Mouse (Mus musculus) lung, embryonic 14.5 days (tissue): ENCODE data around the gene Phlda3. TPM values are rescaled to one million over a fixed set of nuclear protein-coding genes. Genes with fewer than 3 reads are reported as not detected.

Source experiments
- ATAC-seq: fragments of 200-750 bp; cut with Nextera tagmentation; 2 replicates; pipeline ENCODE4 v1.8.0; 2017; ENCODE audit warnings: mild to moderate bottlenecking, moderate TSS enrichment, moderate library complexity; ENCODE audit not compliant: insufficient read depth
- DNase-seq: peaks from one replicate; pipeline ENCODE4 v3.0.0-alpha.2; 2015
- H3K27ac ChIP-seq: fragments of 300-500 bp; sonication (generic); 2 replicates; pipeline ENCODE4 v1.5.1; 2014; ENCODE audit warnings: low read depth, mild to moderate bottlenecking, moderate library complexity
- H3K27me3 ChIP-seq: fragments of 300-500 bp; sonication (generic); 2 replicates; pipeline ENCODE4 v1.6.1; 2014; ENCODE audit warnings: low read length, control low read depth; ENCODE audit not compliant: insufficient read depth
- H3K36me3 ChIP-seq: fragments of 300-500 bp; sonication (generic); 2 replicates; pipeline ENCODE4 v1.6.1; 2014; ENCODE audit warnings: control low read depth; ENCODE audit not compliant: insufficient read depth
- H3K4me1 ChIP-seq: fragments of 300-500 bp; sonication (generic); 2 replicates; pipeline ENCODE4 v1.6.1; 2014; ENCODE audit warnings: antibody characterized with exemption, control low read depth; ENCODE audit not compliant: insufficient read depth
- H3K4me2 ChIP-seq: fragments of 300-500 bp; sonication (generic); 2 replicates; pipeline ENCODE4 v1.6.1; 2014; ENCODE audit warnings: mild to moderate bottlenecking
- H3K4me3 ChIP-seq: fragments of 300-500 bp; sonication (generic); 2 replicates; pipeline ENCODE4 v1.5.1; 2014; ENCODE audit warnings: low read depth, low read length
- H3K9ac ChIP-seq: fragments of 300-500 bp; sonication (generic); 2 replicates; pipeline ENCODE4 v1.6.1; 2014
- H3K9me3 ChIP-seq: fragments of 300-500 bp; sonication (generic); 2 replicates; pipeline ENCODE4 v1.6.1; 2016; ENCODE audit warnings: low read depth, low read length, control low read depth
- CTCF ChIP-seq: IDR thresholded peaks from 2 replicates; pipeline ENCODE4 v1.5.1; 2016; ENCODE audit warnings: antibody characterized with exemption, low read depth
- WGBS: fragments of 180-500 bp; shearing (Covaris S2); extraction: QIAGEN DNeasy Blood & Tissue Kit; methylation state at CpG from one replicate; pipeline ENCODE4 v1.1.7; 2014; 5-methylcytosine and 5-hydroxymethylcytosine counted together
- polyA plus RNA-seq: library from polyadenylated mRNA; unstranded; fragments of >200 nt; fragmentation: Nextera tagmentation; extraction: Ambion mirVana; gene quantifications from 2 replicates; pipeline ENCODE4 v1.2.1, GENCODE M21; 2014

Gene Phlda3
- polyA plus RNA-seq = 75.4 and 79.5 TPM in 2 replicates

DNA sequence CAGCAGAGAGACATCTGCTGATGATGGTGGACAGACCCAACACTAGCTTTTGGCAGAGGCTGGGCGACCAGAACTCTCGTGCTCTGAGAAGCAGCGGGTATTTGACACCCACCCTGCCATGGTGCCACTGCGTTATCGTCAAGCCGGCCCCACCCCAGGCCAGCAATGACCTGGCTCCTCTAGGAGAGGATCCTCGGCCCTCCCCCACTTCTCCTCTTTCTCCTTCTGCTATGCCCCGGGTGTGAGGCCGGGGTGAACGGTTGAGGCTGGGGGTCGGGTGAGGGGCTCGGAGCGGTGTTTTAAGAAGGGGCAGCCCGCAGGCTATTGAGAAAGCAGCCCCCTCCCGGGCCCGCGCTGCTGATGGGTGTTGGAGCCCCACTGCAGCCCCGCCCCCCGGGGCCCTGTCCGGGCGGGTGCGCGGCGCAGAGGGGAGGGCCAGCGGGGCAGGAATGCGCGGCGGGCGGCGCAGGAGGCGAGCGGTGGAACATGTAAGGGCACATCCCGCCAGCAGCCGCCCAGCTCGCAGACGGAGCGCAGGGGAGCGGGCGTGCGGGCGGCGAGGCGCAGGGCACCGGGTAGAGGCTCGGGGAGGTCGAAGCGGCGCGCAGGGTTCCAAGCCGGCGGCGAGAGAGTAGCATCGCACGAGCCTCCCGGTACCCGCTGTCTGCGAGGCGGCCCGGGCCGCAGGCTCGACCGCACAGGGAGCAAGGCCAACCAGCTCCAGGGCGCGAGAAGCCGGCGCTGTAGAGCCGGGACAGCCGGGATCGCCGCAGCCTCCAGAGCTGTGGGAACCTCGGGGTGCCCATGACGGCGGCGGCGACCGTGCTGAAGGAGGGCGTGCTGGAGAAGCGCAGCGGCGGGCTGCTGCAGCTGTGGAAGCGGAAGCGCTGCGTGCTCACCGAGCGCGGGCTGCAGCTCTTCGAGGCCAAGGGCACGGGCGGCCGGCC is at the start of gene Phlda3:
TSS of gene Phlda3 (plus strand) at position 475 of the 947 bp plus-strand sequence.
- ATAC-seq (peak; percentile 90), DNase-seq (peak; percentile 89)
- Histone ChIP-seq H3K27me3 (no peaks in the 10 kb centered on the region), H3K27ac (peak within 1 kb of the TSS; percentile 95), H3K4me2 (peak within 1 kb of the TSS; percentile 84), H3K9me3 (no peaks in the 10 kb centered on the region), H3K4me3 (peak within 1 kb of the TSS; percentile 78), H3K9ac (peak within 1 kb of the TSS; percentile 94), H3K36me3 (peaks cover 22% of the 10 kb centered on the region), H3K4me1 (peaks cover 27% of the 10 kb centered on the region)
- no peak for TF ChIP-seq CTCF
- under 1% methylated on average over 90 of the region's 90 CpGs for WGBS

DNA sequence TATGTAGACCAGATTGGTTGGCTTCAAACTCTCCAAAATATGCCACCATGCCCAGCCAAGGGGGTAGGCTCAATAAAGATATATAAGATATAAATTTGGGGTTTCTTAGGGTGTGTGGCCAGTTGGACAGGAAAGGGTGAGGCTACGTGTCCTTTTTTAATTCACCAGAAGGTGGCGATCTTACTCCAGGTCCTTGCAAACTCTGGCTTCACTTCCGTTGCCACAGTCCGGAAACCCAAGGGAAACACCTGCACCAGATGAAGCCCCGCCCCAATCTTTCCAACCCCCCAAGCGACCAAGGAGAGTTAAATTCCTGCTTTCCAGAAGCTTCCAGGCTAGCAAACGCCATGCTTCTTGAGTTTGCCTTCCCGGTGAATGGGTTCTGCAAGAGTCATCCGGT is 46.4 kb upstream of the Phlda3 start:
- H3K27ac ChIP-seq = no peak overlapping the region
- 19% methylated on average over 9 of the region's 9 CpGs for WGBS
- H3K4me2 ChIP-seq = no peak overlapping the region
- no peak overlapping the region for H3K9ac ChIP-seq
- DNase-seq (peak; percentile 93), ATAC-seq (peak; percentile 73)
- no peaks in the 10 kb centered on the region for H3K9me3 ChIP-seq
- no peaks in the 10 kb centered on the region for H3K36me3 ChIP-seq
- TF ChIP-seq CTCF = peak; percentile 88
- no peak overlapping the region for H3K4me3 ChIP-seq
- H3K27me3 ChIP-seq = no peaks in the 10 kb centered on the region
- 0 out of 2 replicates have a peak, but pooled peaks cover 2% of the 10 kb centered on the region for H3K4me1 ChIP-seq

DNA sequence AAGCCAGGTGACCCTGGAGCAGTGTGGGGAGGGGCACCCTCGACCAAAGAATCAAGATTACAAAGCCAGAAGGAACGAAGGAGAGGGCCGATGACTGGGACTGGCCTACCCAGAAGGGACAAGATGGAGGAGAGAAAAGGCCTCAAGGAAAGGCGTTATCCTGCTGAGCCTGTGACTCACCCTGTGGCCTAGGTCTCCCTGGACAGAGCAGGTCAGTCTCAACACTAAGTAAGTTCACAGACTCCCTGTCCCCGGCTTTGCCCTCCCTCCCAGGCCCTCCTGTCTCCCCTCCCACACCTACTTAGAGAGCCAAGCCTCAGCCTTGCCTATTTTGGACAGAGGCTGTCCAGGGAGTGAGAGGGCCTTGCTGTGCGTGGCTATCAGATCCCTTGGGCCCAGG is 45.9 kb upstream of the Phlda3 start, which contains the start of gene Csrp1:
TSS of gene Csrp1 (plus strand) at position 79 of the 400 bp plus-strand sequence.
- no peak for DNase-seq
- Histone ChIP-seq H3K36me3 (no peaks in the 10 kb centered on the region), H3K27me3 (no peaks in the 10 kb centered on the region), H3K9ac (no peak within 1 kb of the TSS), H3K27ac (no peak within 1 kb of the TSS), H3K4me2 (no peak within 1 kb of the TSS), H3K4me1 (no peaks in the 10 kb centered on the region), H3K4me3 (no peak within 1 kb of the TSS), H3K9me3 (no peaks in the 10 kb centered on the region)
- TF ChIP-seq CTCF = no peak
- ATAC-seq = peak; percentile 36; the same call in 1 of the 2 replicates
- 53% methylated on average over 6 of the region's 6 CpGs for WGBS

DNA sequence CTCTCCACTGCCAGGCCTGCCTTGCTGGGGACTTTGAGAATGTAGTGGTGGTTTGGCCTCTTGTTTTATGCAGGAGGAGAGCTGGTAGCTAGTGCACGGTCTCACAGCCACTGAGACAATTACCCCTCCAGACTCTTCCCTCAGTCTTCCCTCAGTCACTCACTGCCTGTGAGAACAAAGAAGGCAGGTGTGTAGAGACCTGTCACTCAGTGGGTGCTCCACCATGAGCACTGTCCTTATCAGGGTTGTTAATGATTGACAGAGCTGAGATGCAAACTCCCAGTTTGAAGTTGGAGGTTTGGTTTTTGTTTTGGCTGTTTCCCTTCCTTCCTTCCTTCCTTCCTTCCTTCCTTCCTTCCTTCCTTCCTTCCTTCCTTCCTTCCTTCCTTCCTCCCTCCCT is 42.9 kb upstream of the Phlda3 start:
- no peak overlapping the region for H3K4me2 ChIP-seq
- 30% methylated on average over 1 of the region's 1 CpGs for WGBS
- no peaks in the 10 kb centered on the region for H3K9me3 ChIP-seq
- no peaks in the 10 kb centered on the region for H3K4me1 ChIP-seq
- H3K9ac ChIP-seq = no peak overlapping the region
- H3K36me3 ChIP-seq = no peaks in the 10 kb centered on the region
- no peaks in the 10 kb centered on the region for H3K27me3 ChIP-seq
- TF ChIP-seq CTCF = no peak
- ATAC-seq (no peak), DNase-seq (no peak)
- no peak overlapping the region for H3K27ac ChIP-seq
- H3K4me3 ChIP-seq = no peak overlapping the region

DNA sequence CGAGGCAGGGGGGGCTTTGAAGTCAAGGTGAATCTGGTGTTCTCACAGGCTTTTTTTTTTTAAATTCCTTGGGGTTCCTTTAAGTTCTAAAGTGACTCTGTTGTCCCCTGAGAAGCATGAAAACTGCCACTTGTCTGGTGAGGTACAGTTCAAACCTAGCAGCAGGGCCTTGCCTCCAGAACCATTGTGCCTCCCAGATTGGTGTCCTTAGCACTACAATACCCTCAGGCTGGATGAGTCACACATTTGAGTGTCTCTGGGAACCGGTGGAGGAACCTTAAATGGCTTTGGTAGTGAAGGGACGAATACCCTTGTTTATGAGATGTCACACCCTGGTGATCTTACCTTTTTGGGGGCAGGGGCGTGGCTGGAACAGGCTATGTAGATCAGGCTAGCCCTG is 41.8 kb upstream of the Phlda3 start:
- no peaks in the 10 kb centered on the region for H3K27me3 ChIP-seq
- H3K36me3 ChIP-seq = no peaks in the 10 kb centered on the region
- WGBS = 66% methylated on average over 4 of the region's 4 CpGs
- H3K9me3 ChIP-seq = no peaks in the 10 kb centered on the region
- H3K4me2 ChIP-seq = no peak overlapping the region
- no peak overlapping the region for H3K9ac ChIP-seq
- 0 out of 2 replicates have a peak, but pooled peaks cover 4% of the 10 kb centered on the region for H3K4me1 ChIP-seq
- TF ChIP-seq CTCF = no peak
- H3K27ac ChIP-seq = no peak overlapping the region
- H3K4me3 ChIP-seq = no peak overlapping the region
- DNase-seq = no peak
- ATAC-seq = no peak

DNA sequence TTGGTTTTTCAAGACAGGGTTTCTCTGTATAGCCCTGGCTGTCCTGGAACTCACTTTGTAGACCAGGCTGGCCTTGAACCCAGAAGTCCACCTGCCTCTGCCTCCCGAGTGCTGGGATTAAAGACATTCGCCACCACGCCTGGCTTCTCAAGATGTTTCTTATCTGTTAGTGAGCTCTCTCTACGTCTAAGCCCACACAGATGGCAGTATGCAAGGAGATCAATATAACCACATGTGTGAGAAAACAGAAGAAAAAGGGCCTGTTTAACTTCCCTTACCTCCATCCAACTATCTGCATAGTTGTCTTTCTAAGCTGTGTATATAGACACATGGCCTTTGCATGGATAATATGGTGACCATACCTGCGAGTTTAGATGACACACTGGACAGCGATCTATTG is 40.6 kb upstream of the Phlda3 start:
- no peak for DNase-seq
- H3K36me3 ChIP-seq = no peaks in the 10 kb centered on the region
- no peak overlapping the region for H3K4me2 ChIP-seq
- WGBS = 85% methylated on average over 6 of the region's 6 CpGs
- no peak for TF ChIP-seq CTCF
- no peaks in the 10 kb centered on the region for H3K27me3 ChIP-seq
- peaks cover 10% of the 10 kb centered on the region for H3K4me1 ChIP-seq
- no peak overlapping the region for H3K4me3 ChIP-seq
- no peak overlapping the region for H3K9ac ChIP-seq
- no peaks in the 10 kb centered on the region for H3K9me3 ChIP-seq
- ATAC-seq = no peak
- H3K27ac ChIP-seq = 0 out of 2 replicates have a peak overlapping the region, but pooled peaks have one; percentile 36

DNA sequence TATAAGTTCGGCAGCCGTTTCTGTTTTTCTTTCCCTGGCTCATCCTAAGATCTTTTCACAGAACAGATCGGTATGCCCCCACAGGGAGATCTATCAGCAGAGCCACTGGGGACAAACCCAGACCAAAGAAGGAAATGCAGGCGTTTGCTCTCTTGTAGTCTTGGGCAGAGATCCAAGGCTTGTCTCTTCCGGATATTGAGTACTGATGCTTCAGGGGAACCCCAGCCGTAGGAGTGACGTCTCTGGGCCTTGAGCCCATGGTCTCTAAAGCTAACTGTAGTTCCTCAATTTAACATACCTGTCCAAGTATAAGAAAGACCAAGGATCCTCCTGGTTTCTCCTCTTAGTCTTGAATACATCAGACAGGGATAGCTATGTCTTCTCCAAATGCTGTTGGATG is 40.0 kb upstream of the Phlda3 start:
- Histone ChIP-seq H3K27me3 (no peaks in the 10 kb centered on the region), H3K9me3 (no peaks in the 10 kb centered on the region), H3K9ac (no peak overlapping the region), H3K36me3 (no peaks in the 10 kb centered on the region), H3K4me2 (no peak overlapping the region), H3K4me3 (no peak overlapping the region), H3K27ac (0 out of 2 replicates have a peak overlapping the region, but pooled peaks have one; percentile 36), H3K4me1 (peaks cover 16% of the 10 kb centered on the region)
- 33% methylated on average over 7 of the region's 7 CpGs for WGBS
- no peak for TF ChIP-seq CTCF
- ATAC-seq (no peak), DNase-seq (peak; percentile 91)
